Mouse (Mus musculus): ENCODE data around the gene Fam214b. TPM values are rescaled to one million over a fixed set of nuclear protein-coding genes. Genes with fewer than 3 reads are reported as not detected.

Fam214b gene
- polyA plus RNA-seq, 2 experiments, result 9.5 to 22.1 TPM

DNA sequence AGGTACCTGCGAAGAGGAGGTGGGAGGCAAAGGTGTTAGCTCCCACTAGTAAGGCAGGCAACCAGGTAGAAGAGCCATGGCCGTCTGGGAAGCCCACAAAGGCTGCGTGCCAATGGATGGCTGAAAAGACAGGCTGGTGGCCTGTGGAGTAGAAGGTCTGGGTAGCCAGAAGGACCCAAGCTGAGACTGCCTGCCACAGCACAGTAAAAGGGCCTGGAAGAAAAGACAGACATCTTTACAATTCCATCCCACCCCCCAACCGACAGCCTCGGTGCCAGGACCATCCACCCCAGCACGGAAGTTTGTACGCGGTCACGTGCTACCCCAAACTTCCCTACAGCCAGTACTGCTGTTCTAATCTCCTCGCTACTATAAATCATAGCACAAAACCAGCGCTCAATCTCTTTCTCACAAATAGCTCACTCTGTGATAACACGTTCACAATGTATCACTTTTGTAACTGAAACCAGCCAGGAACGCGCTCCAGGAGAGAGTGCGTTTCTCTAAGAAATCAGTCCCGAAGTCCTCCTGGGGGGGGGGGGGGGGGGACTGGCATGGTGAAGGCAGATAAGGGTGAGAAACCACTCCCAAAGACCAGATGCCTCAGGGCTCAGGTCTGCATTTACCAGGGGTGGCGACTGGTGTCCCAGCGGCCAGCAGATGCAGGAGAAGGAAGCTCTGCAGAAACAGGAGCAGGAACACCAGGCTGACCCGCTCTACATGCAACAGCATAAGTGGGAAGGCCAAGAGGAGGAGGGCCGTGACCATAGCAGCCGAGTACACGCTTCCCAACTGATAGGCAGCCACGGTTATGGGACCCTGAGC lies 26.2 kb downstream of the Fam214b start:
- H3K4me1 ChIP-seq (ENCODE audit: control insufficient read depth, insufficient read depth, low read length), result peaks cover 5% of the 10 kb centered on the region; the same call in 1 of the 2 replicates
- no peak overlapping the region for H3K4me3 ChIP-seq (replicated peaks; ENCODE audit: low read length)
- H3K4me2 ChIP-seq (replicated peaks; ENCODE audit: low read depth, low read length, severe bottlenecking), result no peak overlapping the region
- no peak overlapping the region for H3K27ac ChIP-seq (replicated peaks; ENCODE audit: low read depth, low read length)
- DNase-seq (ENCODE audit: low spot score) (no peak), ATAC-seq (ENCODE audit: low FRiP score, low read depth) (no peak)
- H3K9ac ChIP-seq (ENCODE audit: low read depth, low read length, severe bottlenecking), result no peak overlapping the region
- no peaks in the 10 kb centered on the region for H3K9me3 ChIP-seq (ENCODE audit: control insufficient read depth, low read length)
- TF ChIP-seq POLR2A (IDR thresholded peaks at IDR 0.05; ENCODE audit: borderline replicate concordance, extremely low read depth, insufficient read depth, insufficient read length), result no peak
- H3K27me3 ChIP-seq (ENCODE audit: control insufficient read depth, insufficient read depth, low read length), result no peaks in the 10 kb centered on the region
- peaks cover 72% of the 10 kb centered on the region for H3K36me3 ChIP-seq (ENCODE audit: control insufficient read depth, insufficient read depth, low read length)
- 92% methylated on average over 23 of the region's 23 CpGs for WGBS

DNA sequence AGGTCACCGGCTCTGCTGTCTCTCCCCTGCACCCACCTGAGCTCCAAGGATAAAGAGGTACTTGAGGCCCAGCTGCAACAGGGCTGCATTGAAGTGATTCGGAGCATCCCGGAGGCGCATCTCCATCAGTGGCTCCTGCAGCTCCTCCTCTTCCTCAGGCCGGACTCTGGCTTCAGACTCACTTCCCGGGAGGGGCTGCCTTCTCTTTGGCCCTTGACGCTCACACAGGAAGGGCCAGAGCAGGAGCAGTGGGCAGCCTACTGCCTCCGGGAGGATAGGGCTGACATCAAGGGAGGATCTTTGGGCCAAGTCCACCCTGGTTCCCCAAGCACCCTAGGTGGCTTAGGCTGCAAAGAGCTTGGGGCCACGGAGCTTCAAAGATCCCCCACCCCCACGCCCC lies 26.8 kb downstream of the Fam214b start:
- 90% methylated on average over 10 of the region's 10 CpGs for WGBS
- Histone ChIP-seq H3K27me3 (ENCODE audit: control insufficient read depth, insufficient read depth, low read length) (no peaks in the 10 kb centered on the region), H3K36me3 (ENCODE audit: control insufficient read depth, insufficient read depth, low read length) (peaks cover 72% of the 10 kb centered on the region), H3K9ac (ENCODE audit: low read depth, low read length, severe bottlenecking) (no peak overlapping the region), H3K9me3 (ENCODE audit: control insufficient read depth, low read length) (no peaks in the 10 kb centered on the region), H3K4me1 (ENCODE audit: control insufficient read depth, insufficient read depth, low read length) (no peaks in the 10 kb centered on the region), H3K4me2 (replicated peaks; ENCODE audit: low read depth, low read length, severe bottlenecking) (no peak overlapping the region), H3K27ac (replicated peaks; ENCODE audit: low read depth, low read length) (no peak overlapping the region), H3K4me3 (replicated peaks; ENCODE audit: low read length) (no peak overlapping the region)
- no peak for TF ChIP-seq POLR2A (IDR thresholded peaks at IDR 0.05; ENCODE audit: borderline replicate concordance, extremely low read depth, insufficient read depth, insufficient read length)
- no peak for DNase-seq (ENCODE audit: low spot score)
- ATAC-seq (ENCODE audit: low FRiP score, low read depth), result no peak

DNA sequence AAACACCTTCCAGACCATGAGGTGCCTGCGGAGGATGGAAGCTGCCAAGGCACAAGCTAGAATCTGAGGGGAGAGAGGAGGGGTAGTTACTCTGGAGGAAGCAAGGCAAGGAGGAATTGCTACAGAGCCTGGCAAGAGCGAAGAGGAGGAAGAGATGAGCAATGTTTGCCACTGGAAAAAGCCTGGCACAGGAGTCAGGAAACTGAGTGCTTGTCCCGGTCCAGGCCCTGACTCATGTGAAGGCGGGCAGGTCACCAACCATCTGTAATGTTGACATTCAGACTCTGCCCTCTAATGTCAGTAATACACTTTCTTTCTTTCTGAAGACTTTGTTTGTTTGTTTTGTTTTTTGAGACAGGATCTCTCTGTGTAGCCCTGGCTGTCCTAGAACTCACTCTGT lies 27.9 kb downstream of the Fam214b start:
- TF ChIP-seq POLR2A (IDR thresholded peaks at IDR 0.05; ENCODE audit: borderline replicate concordance, extremely low read depth, insufficient read depth, insufficient read length), result no peak
- Histone ChIP-seq H3K9me3 (ENCODE audit: control insufficient read depth, low read length) (no peaks in the 10 kb centered on the region), H3K36me3 (ENCODE audit: control insufficient read depth, insufficient read depth, low read length) (peaks cover 63% of the 10 kb centered on the region), H3K4me2 (replicated peaks; ENCODE audit: low read depth, low read length, severe bottlenecking) (no peak overlapping the region), H3K4me3 (replicated peaks; ENCODE audit: low read length) (no peak overlapping the region), H3K27ac (replicated peaks; ENCODE audit: low read depth, low read length) (no peak overlapping the region), H3K27me3 (ENCODE audit: control insufficient read depth, insufficient read depth, low read length) (no peaks in the 10 kb centered on the region), H3K4me1 (ENCODE audit: control insufficient read depth, insufficient read depth, low read length) (no peaks in the 10 kb centered on the region), H3K9ac (ENCODE audit: low read depth, low read length, severe bottlenecking) (no peak overlapping the region)
- 100% methylated on average over 4 of the region's 4 CpGs for WGBS
- no peak for DNase-seq (ENCODE audit: low spot score)
- ATAC-seq (ENCODE audit: low FRiP score, low read depth), result no peak

DNA sequence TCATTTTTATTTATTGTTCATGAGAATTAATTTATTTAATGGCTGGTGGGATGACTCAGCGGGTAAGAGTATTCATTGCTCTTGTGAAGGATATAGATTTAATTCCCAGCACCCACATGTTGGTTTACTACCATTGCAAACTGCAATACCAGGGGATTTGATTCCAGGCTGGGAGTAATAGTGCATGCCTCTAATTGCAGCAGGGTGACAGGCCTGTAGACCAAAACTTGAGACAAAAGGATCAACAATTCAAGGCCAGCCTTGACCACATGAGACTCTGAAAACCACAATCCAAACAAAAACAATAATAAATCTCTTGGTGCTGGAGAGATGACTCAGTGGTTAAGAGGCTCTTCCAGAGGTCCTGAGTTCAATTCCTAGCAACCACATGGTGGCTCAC lies 33.9 kb downstream of the Fam214b start:
- no peak overlapping the region for H3K4me3 ChIP-seq (replicated peaks; ENCODE audit: low read length)
- H3K9me3 ChIP-seq (ENCODE audit: control insufficient read depth, low read length), result no peaks in the 10 kb centered on the region
- TF ChIP-seq POLR2A (IDR thresholded peaks at IDR 0.05; ENCODE audit: borderline replicate concordance, extremely low read depth, insufficient read depth, insufficient read length), result no peak

DNA sequence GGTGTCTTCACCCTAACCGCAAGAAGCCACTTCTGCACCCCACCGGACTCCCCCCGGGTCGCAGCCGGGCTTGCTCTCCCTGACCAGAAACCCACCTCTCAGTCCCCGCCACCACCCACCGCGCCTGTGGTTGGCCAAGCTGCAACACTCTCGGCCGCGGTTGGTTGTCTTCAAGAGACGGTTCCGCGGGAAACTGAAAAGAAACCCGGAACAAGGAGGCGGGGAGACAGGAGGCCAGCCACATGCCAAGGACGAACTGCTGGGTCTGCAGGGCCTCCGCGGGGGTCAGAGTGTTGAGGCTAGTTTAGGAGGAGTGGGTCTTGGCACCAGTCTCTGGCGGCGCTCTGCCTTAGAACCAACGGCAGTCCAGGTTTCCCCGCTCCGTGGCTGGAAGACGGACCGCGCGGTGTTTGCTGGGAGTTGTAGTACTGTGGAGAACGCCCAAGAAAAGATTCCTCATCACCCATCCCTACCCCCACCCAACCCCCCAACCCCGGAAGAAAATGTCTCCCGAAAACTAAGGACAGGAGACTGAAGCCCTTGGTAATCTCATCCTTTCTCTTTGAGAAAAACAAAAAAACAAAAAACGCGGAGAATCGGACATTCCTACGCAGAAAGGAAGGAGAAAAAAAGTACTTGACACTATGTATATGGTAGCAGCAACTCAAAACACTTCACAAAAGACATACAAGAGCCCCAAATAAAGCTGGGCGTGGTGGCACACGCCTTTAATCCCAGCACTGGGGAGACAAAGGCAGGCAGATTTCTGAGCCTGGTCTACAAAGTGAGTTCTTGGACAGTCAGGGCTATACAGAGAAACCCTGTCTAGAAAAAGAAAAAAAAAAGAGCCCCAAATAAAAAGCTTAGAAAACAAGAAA lies 35.6 kb downstream of the Fam214b start, which contains the start of gene Fancg:
TSS of gene Fancg (minus strand) at position 346 of the 878 bp plus-strand sequence.
- H3K9me3 ChIP-seq (ENCODE audit: control insufficient read depth, low read length), result no peaks in the 10 kb centered on the region
- ATAC-seq (ENCODE audit: low FRiP score, low read depth), result peak; percentile 91
- peak within 1 kb of the TSS; percentile 74 for H3K4me3 ChIP-seq (replicated peaks; ENCODE audit: low read length)
- H3K27me3 ChIP-seq (ENCODE audit: control insufficient read depth, insufficient read depth, low read length), result no peaks in the 10 kb centered on the region
- peak within 1 kb of the TSS; percentile 28; the same call in 1 of the 2 replicates for H3K27ac ChIP-seq (replicated peaks; ENCODE audit: low read depth, low read length)
- peaks cover 5% of the 10 kb centered on the region for H3K4me1 ChIP-seq (ENCODE audit: control insufficient read depth, insufficient read depth, low read length)
- peak within 1 kb of the TSS; percentile 83 for H3K4me2 ChIP-seq (replicated peaks; ENCODE audit: low read depth, low read length, severe bottlenecking)
- peak; percentile 90 for DNase-seq (ENCODE audit: low spot score)
- TF ChIP-seq POLR2A (IDR thresholded peaks at IDR 0.05; ENCODE audit: borderline replicate concordance, extremely low read depth, insufficient read depth, insufficient read length), result 0 out of 2 replicates have a peak, but pooled peaks have one; percentile 16
- H3K9ac ChIP-seq (ENCODE audit: low read depth, low read length, severe bottlenecking), result peak within 1 kb of the TSS; percentile 61
- H3K36me3 ChIP-seq (ENCODE audit: control insufficient read depth, insufficient read depth, low read length), result no peaks in the 10 kb centered on the region
- 1% methylated on average over 37 of the region's 37 CpGs for WGBS

More for the DNA sequence above, 33.9 kb downstream of the Fam214b start:
- Histone ChIP-seq H3K4me1 (ENCODE audit: control insufficient read depth, insufficient read depth, low read length) (peaks cover 5% of the 10 kb centered on the region), H3K27me3 (ENCODE audit: control insufficient read depth, insufficient read depth, low read length) (no peaks in the 10 kb centered on the region), H3K4me2 (replicated peaks; ENCODE audit: low read depth, low read length, severe bottlenecking) (no peak overlapping the region), H3K36me3 (ENCODE audit: control insufficient read depth, insufficient read depth, low read length) (peaks cover 7% of the 10 kb centered on the region; the same call in 1 of the 2 replicates), H3K9ac (ENCODE audit: low read depth, low read length, severe bottlenecking) (no peak overlapping the region), H3K27ac (replicated peaks; ENCODE audit: low read depth, low read length) (no peak overlapping the region)
- no peak for ATAC-seq (ENCODE audit: low FRiP score, low read depth)
- 98% methylated on average over 1 of the region's 1 CpGs for WGBS
- no peak for DNase-seq (ENCODE audit: low spot score)

All from limb, embryonic 14.5 days (tissue).